8 mouse cellular contexts compared by ENCODE assay signal in the genomic region with DNA sequence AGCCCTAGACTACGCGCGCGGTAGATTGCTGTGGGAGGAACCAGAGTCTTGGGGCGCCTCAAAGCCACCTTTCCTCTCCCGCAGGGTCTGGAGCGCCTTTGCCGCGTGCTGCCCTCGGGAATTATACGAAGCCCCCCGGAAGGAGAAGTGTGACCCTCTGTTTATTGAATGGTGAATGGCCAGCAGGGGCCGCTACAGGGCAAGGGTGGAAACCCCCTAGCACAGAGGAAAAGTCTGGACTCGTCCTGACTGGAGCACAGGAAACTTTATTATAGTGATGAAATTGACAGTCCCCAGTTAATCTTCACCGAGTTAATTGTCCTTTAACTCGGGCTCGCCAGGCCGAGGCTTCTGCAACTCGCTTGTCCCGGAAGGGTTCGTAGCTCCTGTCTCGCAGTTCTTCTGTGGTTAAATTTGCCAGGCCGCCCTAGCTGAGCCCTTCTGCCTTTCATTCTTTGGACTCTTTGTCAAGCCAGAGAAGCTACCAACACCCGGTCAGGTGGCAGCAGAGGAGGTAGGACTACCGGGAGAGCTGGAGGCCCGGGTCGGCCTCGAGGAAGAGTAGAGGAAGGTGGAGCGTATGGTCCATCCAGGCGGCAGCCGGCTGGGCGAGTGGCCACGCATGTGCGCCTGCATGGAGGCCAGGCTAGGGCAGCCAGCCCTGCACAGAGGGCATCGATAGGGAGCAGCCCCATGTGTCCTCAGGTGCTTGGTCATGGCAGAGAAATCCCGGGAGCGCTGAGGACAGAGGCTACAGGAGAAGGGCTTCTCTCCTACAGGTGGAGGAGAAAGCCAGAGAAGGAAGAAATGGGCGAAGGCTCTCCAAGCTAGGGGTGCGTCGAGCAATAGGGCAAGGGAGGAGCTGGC. TPM values are rescaled to one million over a fixed set of nuclear protein-coding genes. Genes with fewer than 3 reads are reported as not detected.
DNase-seq lines count a peak whose midpoint lies in the region; ATAC-seq and TF ChIP-seq lines count a peak whose summit lies in the region.

No protein-coding gene starts in this region.

- H3K27ac ChIP-seq in bone marrow macrophage, adult 2 months (ENCODE audit: insufficient read depth, low read depth, low read length): peak overlapping the region; percentile 61
- peak overlapping the region; percentile 94 for H3K27ac ChIP-seq in embryonic facial prominence, embryonic 15.5 days (replicated peaks)
- peak overlapping the region; percentile 87 for H3K27ac ChIP-seq in heart, adult 2 months
- H3K27ac ChIP-seq in kidney, adult 2 months (ENCODE audit: insufficient read depth, low read depth, low read length): peak overlapping the region; percentile 82
- peak overlapping the region; percentile 92 for H3K27ac ChIP-seq in limb, embryonic 14.5 days (replicated peaks; ENCODE audit: low read depth, low read length)
- peak overlapping the region; percentile 93 for H3K27ac ChIP-seq in midbrain, embryonic 16.5 days (ENCODE audit: low read length)

- H3K79me2 ChIP-seq in heart, adult 2 months (replicated peaks; ENCODE audit: control insufficient read depth, insufficient read depth, low read length): peaks cover 1% of the 10 kb centered on the region

- peak; percentile 88 for DNase-seq in A20 (ENCODE audit: low read depth, low spot score)
- peak; percentile 86 to 90 for DNase-seq in heart, adult 2 months
- DNase-seq in kidney, adult 2 months: peak; percentile 92
- DNase-seq in limb, embryonic 14.5 days (ENCODE audit: low spot score): peak; percentile 92
- DNase-seq in spleen, postnatal 14 days (ENCODE audit: low spot score in 2 of 2): peak; percentile 69 to 79

- H3K9ac ChIP-seq in embryonic facial prominence, embryonic 15.5 days: peak overlapping the region; percentile 76
- peak overlapping the region; percentile 76 for H3K9ac ChIP-seq in heart, adult 2 months (ENCODE audit: low read depth, low read length)
- H3K9ac ChIP-seq in limb, embryonic 14.5 days (ENCODE audit: low read depth, low read length, severe bottlenecking): peak overlapping the region; percentile 98
- peak overlapping the region; percentile 94 for H3K9ac ChIP-seq in midbrain, embryonic 16.5 days (ENCODE audit: low read depth, low read length)

- H3K4me1 ChIP-seq in bone marrow macrophage, adult 2 months (ENCODE audit: control insufficient read depth, insufficient read depth, low read length): peaks cover 43% of the 10 kb centered on the region
- H3K4me1 ChIP-seq in embryonic facial prominence, embryonic 15.5 days: peaks cover 25% of the 10 kb centered on the region
- no peaks in the 10 kb centered on the region for H3K4me1 ChIP-seq in heart, adult 2 months (ENCODE audit: control insufficient read depth, insufficient read depth, low read length)
- peaks cover 10% of the 10 kb centered on the region; the same call in 1 of the 2 replicates for H3K4me1 ChIP-seq in kidney, adult 2 months (ENCODE audit: control insufficient read depth, insufficient read depth, low read length)
- H3K4me1 ChIP-seq in limb, embryonic 14.5 days (ENCODE audit: control insufficient read depth, insufficient read depth, low read length): peaks cover 14% of the 10 kb centered on the region
- H3K4me1 ChIP-seq in midbrain, embryonic 16.5 days (ENCODE audit: control insufficient read depth, insufficient read depth, low read length): peaks cover 16% of the 10 kb centered on the region

- peaks cover 23% of the 10 kb centered on the region for H3K36me3 ChIP-seq in embryonic facial prominence, embryonic 15.5 days
- H3K36me3 ChIP-seq in heart, adult 2 months (ENCODE audit: control insufficient read depth, insufficient read depth, low read length): no peaks in the 10 kb centered on the region
- no peaks in the 10 kb centered on the region for H3K36me3 ChIP-seq in kidney, adult 2 months (ENCODE audit: control insufficient read depth, insufficient read depth, low read length)
- H3K36me3 ChIP-seq in limb, embryonic 14.5 days (ENCODE audit: control insufficient read depth, insufficient read depth, low read length): peaks cover 21% of the 10 kb centered on the region
- H3K36me3 ChIP-seq in midbrain, embryonic 16.5 days (ENCODE audit: control insufficient read depth, insufficient read depth, low read length): peaks cover 11% of the 10 kb centered on the region; the same call in 1 of the 2 replicates

- peak; percentile 53 for ATAC-seq in embryonic facial prominence, embryonic 15.5 days (ENCODE audit: insufficient number of reproducible peaks, low FRiP score, low TSS enrichment, low read depth)
- ATAC-seq in limb, embryonic 14.5 days (ENCODE audit: low FRiP score, low read depth): peak; percentile 70
- ATAC-seq in midbrain, embryonic 16.5 days: peak; percentile 74

- no peaks in the 10 kb centered on the region for H3K9me3 ChIP-seq in embryonic facial prominence, embryonic 15.5 days (replicated peaks)
- no peaks in the 10 kb centered on the region for H3K9me3 ChIP-seq in limb, embryonic 14.5 days (ENCODE audit: control insufficient read depth, low read length)
- H3K9me3 ChIP-seq in midbrain, embryonic 16.5 days (replicated peaks; ENCODE audit: control insufficient read depth, low read length, poor library complexity, severe bottlenecking): no peaks in the 10 kb centered on the region

- H3K4me2 ChIP-seq in embryonic facial prominence, embryonic 15.5 days (replicated peaks): peak overlapping the region; percentile 85
- H3K4me2 ChIP-seq in limb, embryonic 14.5 days (replicated peaks; ENCODE audit: low read depth, low read length, severe bottlenecking): peak overlapping the region; percentile 77
- H3K4me2 ChIP-seq in midbrain, embryonic 16.5 days (ENCODE audit: low read length): peak overlapping the region; percentile 66

- 28% methylated on average over 40 of the region's 40 CpGs for WGBS in embryonic facial prominence, embryonic 15.5 days
- 24% methylated on average over 40 of the region's 40 CpGs for WGBS in heart, adult 2 months
- WGBS in kidney, adult 2 months: 16% methylated on average over 40 of the region's 40 CpGs
- 28% methylated on average over 40 of the region's 40 CpGs for whole genome bisulfite sequencing in limb, embryonic 14.5 days
- 29% methylated on average over 40 of the region's 40 CpGs for WGBS in midbrain, embryonic 16.5 days

- TF ChIP-seq EP300 in heart, adult 2 months (IDR thresholded peaks at IDR 0.05; ENCODE audit: insufficient read depth, low read depth, low read length): 0 out of 2 replicates have a peak, but pooled peaks have one; percentile 45

- TF ChIP-seq POLR2A in bone marrow macrophage, adult 2 months (IDR thresholded peaks at IDR 0.05; ENCODE audit: borderline replicate concordance, low read depth, low read length): no peak
- TF ChIP-seq POLR2A in heart, adult 2 months (IDR thresholded peaks at IDR 0.05; ENCODE audit: insufficient read depth, low read depth, low read length): no peak
- no peak for TF ChIP-seq POLR2A in kidney, adult 2 months (IDR thresholded peaks at IDR 0.05; ENCODE audit: low read depth, low read length)
- no peak for TF ChIP-seq POLR2A in limb, embryonic 14.5 days (IDR thresholded peaks at IDR 0.05; ENCODE audit: borderline replicate concordance, extremely low read depth, insufficient read depth, insufficient read length)

- H3K4me3 ChIP-seq in bone marrow macrophage, adult 2 months (ENCODE audit: insufficient read depth, low read length): peak overlapping the region; percentile 88
- peak overlapping the region; percentile 92 for H3K4me3 ChIP-seq in embryonic facial prominence, embryonic 15.5 days (replicated peaks)
- H3K4me3 ChIP-seq in heart, adult 2 months: peak overlapping the region; percentile 83
- H3K4me3 ChIP-seq in kidney, adult 2 months (ENCODE audit: insufficient read depth, low read depth, low read length): peak overlapping the region; percentile 61
- peak overlapping the region; percentile 96 for H3K4me3 ChIP-seq in limb, embryonic 14.5 days (replicated peaks; ENCODE audit: low read length)
- peak overlapping the region; percentile 94 for H3K4me3 ChIP-seq in midbrain, embryonic 16.5 days (ENCODE audit: low read depth, low read length)

- no peaks in the 10 kb centered on the region for H3K27me3 ChIP-seq in embryonic facial prominence, embryonic 15.5 days
- no peaks in the 10 kb centered on the region for H3K27me3 ChIP-seq in heart, adult 2 months (ENCODE audit: control insufficient read depth, insufficient read depth, low read length)
- H3K27me3 ChIP-seq in kidney, adult 2 months (replicated peaks; ENCODE audit: control insufficient read depth, insufficient read depth, low read length): no peaks in the 10 kb centered on the region
- no peaks in the 10 kb centered on the region for H3K27me3 ChIP-seq in limb, embryonic 14.5 days (ENCODE audit: control insufficient read depth, insufficient read depth, low read length)
- no peaks in the 10 kb centered on the region for H3K27me3 ChIP-seq in midbrain, embryonic 16.5 days (ENCODE audit: control insufficient read depth, insufficient read depth, low read depth, low read length)

- TF ChIP-seq CTCF in bone marrow macrophage, adult 2 months (IDR thresholded peaks at IDR 0.05; ENCODE audit: low read depth, low read length): peak; percentile 93
- TF ChIP-seq CTCF in heart, adult 2 months (IDR thresholded peaks at IDR 0.05): peak; percentile 97
- TF ChIP-seq CTCF in kidney, adult 2 months (conservative IDR thresholded peaks at IDR 0.05; ENCODE audit: insufficient read depth, insufficient read length, low read depth, low read length): peak; percentile 86

- intact Hi-C loops in heart, adult 2 months (cut with DNase I): loop anchor here (1.0 to 10.0 kb wide), 5 partner anchors 24 to 365 kb away; a partner anchor contains a TSS

RNA-seq across cellular contexts. Expression of a gene that starts 1.1 kb away (rescaled TPM):
- polyA plus RNA-seq in bone marrow macrophage, adult 2 months (2012; ENCODE audit: insufficient read depth, insufficient read length, missing spikeins): 36.2 and 38.4 TPM in 2 replicates
- 10.8 and 11.6 TPM in 2 replicates for polyA plus RNA-seq in embryonic facial prominence, embryonic 15.5 days (2015; fragmentation: Nextera tagmentation; extraction: Ambion mirVana)
- 10 to 100 TPM; 15.6 to 15.9 TPM for total RNA-seq in heart, adult 2 months (2021)
- 25.6 and 28.3 TPM in 2 replicates for polyA plus RNA-seq in heart, adult 2 months (2012; rRNA removed)
- 26.7 and 31.6 TPM in 2 replicates for polyA plus RNA-seq in kidney, adult 2 months (2012; rRNA removed)
- polyA plus RNA-seq in limb, embryonic 14.5 days (2012; rRNA removed): 62.0 and 73.8 TPM in 2 replicates
- polyA plus RNA-seq in limb, embryonic 14.5 days (2014; fragmentation: Nextera tagmentation; extraction: Ambion mirVana): 13.1 and 15.4 TPM in 2 replicates
- polyA plus RNA-seq in midbrain, embryonic 16.5 days (2015; fragmentation: Nextera tagmentation; extraction: Ambion mirVana): 9.1 and 11.0 TPM in 2 replicates

RNA-seq across cellular contexts. Expression of a gene that starts 9.0 kb away (rescaled TPM):
- 0.45 TPM in 1 of 2 replicates, not detected in the other for polyA plus RNA-seq in bone marrow macrophage, adult 2 months (2012; ENCODE audit: insufficient read depth, insufficient read length, missing spikeins)
- polyA plus RNA-seq in embryonic facial prominence, embryonic 15.5 days (2015; fragmentation: Nextera tagmentation; extraction: Ambion mirVana): 1.5 and 1.8 TPM in 2 replicates
- under 1 TPM in 1 of 2 experiments, not detected in 1; 0.11 TPM for total RNA-seq in heart, adult 2 months (2021)
- polyA plus RNA-seq in heart, adult 2 months (2012; rRNA removed): 0.20 and 0.64 TPM in 2 replicates
- 1.3 and 1.4 TPM in 2 replicates for polyA plus RNA-seq in kidney, adult 2 months (2012; rRNA removed)
- polyA plus RNA-seq in limb, embryonic 14.5 days (2012; rRNA removed): 0.51 and 0.55 TPM in 2 replicates
- polyA plus RNA-seq in limb, embryonic 14.5 days (2014; fragmentation: Nextera tagmentation; extraction: Ambion mirVana): 0.62 and 0.67 TPM in 2 replicates
- polyA plus RNA-seq in midbrain, embryonic 16.5 days (2015; fragmentation: Nextera tagmentation; extraction: Ambion mirVana): 0.20 and 0.22 TPM in 2 replicates

RNA-seq across cellular contexts. Expression of a gene that starts 23.0 kb away (rescaled TPM):
- polyA plus RNA-seq in bone marrow macrophage, adult 2 months (2012; ENCODE audit: insufficient read depth, insufficient read length, missing spikeins): not detected in 2 replicates
- 0.54 and 0.75 TPM in 2 replicates for polyA plus RNA-seq in embryonic facial prominence, embryonic 15.5 days (2015; fragmentation: Nextera tagmentation; extraction: Ambion mirVana)
- under 1 TPM in 1 of 2 experiments, not detected in 1; 0.36 TPM for total RNA-seq in heart, adult 2 months (2021)
- polyA plus RNA-seq in heart, adult 2 months (2012; rRNA removed): 2.8 and 4.8 TPM in 2 replicates
- 23.6 and 34.5 TPM in 2 replicates for polyA plus RNA-seq in kidney, adult 2 months (2012; rRNA removed)
- polyA plus RNA-seq in limb, embryonic 14.5 days (2012; rRNA removed): 4.7 and 5.7 TPM in 2 replicates
- 1.2 and 1.7 TPM in 2 replicates for polyA plus RNA-seq in limb, embryonic 14.5 days (2014; fragmentation: Nextera tagmentation; extraction: Ambion mirVana)
- polyA plus RNA-seq in midbrain, embryonic 16.5 days (2015; fragmentation: Nextera tagmentation; extraction: Ambion mirVana): 0.29 and 0.46 TPM in 2 replicates

RNA-seq across cellular contexts. Expression of a gene that starts 24.4 kb away (rescaled TPM):
- polyA plus RNA-seq in bone marrow macrophage, adult 2 months (2012; ENCODE audit: insufficient read depth, insufficient read length, missing spikeins): 1.3 and 2.1 TPM in 2 replicates
- polyA plus RNA-seq in embryonic facial prominence, embryonic 15.5 days (2015; fragmentation: Nextera tagmentation; extraction: Ambion mirVana): 5.3 and 6.1 TPM in 2 replicates
- under 1 TPM; 0.23 to 0.75 TPM for total RNA-seq in heart, adult 2 months (2021)
- polyA plus RNA-seq in heart, adult 2 months (2012; rRNA removed): 1.2 and 3.7 TPM in 2 replicates
- 5.2 and 5.4 TPM in 2 replicates for polyA plus RNA-seq in kidney, adult 2 months (2012; rRNA removed)
- polyA plus RNA-seq in limb, embryonic 14.5 days (2012; rRNA removed): 5.2 and 6.0 TPM in 2 replicates
- 1.7 and 4.9 TPM in 2 replicates for polyA plus RNA-seq in limb, embryonic 14.5 days (2014; fragmentation: Nextera tagmentation; extraction: Ambion mirVana)
- polyA plus RNA-seq in midbrain, embryonic 16.5 days (2015; fragmentation: Nextera tagmentation; extraction: Ambion mirVana): 4.5 and 4.8 TPM in 2 replicates

RNA-seq across cellular contexts. Expression of a gene that starts 26.2 kb away (rescaled TPM):
- 204 and 236 TPM in 2 replicates for polyA plus RNA-seq in bone marrow macrophage, adult 2 months (2012; ENCODE audit: insufficient read depth, insufficient read length, missing spikeins)
- polyA plus RNA-seq in embryonic facial prominence, embryonic 15.5 days (2015; fragmentation: Nextera tagmentation; extraction: Ambion mirVana): 136 and 140 TPM in 2 replicates
- 10 to 100 TPM; 75.6 to 85.7 TPM for total RNA-seq in heart, adult 2 months (2021)
- 109 and 124 TPM in 2 replicates for polyA plus RNA-seq in heart, adult 2 months (2012; rRNA removed)
- polyA plus RNA-seq in kidney, adult 2 months (2012; rRNA removed): 168 and 223 TPM in 2 replicates
- 141 and 161 TPM in 2 replicates for polyA plus RNA-seq in limb, embryonic 14.5 days (2012; rRNA removed)
- 136 and 137 TPM in 2 replicates for polyA plus RNA-seq in limb, embryonic 14.5 days (2014; fragmentation: Nextera tagmentation; extraction: Ambion mirVana)
- 116 and 124 TPM in 2 replicates for polyA plus RNA-seq in midbrain, embryonic 16.5 days (2015; fragmentation: Nextera tagmentation; extraction: Ambion mirVana)

Comparison
In these comparisons a context has a peak if more than half of its experiments do, and no peak if none do; other contexts are left out.
1. Peak in every context shown above with its lines: DNase-seq, ATAC-seq, H3K4me3 ChIP-seq and H3K27ac ChIP-seq.